Mouse (Mus musculus): ENCODE measurements around the gene Fkbp11.

GRCm38 (mm10) chr15:98774096-98774495 lies 46.1 kb upstream of the Fkbp11 start:
- TF ChIP-seq CTCF (IDR thresholded peaks at IDR 0.05; ENCODE audit: low read depth) (no peak), EP300 (IDR thresholded peaks at IDR 0.05; ENCODE audit: low read depth) (no peak)
